Mouse (Mus musculus) G1E (cell line): Measurements from ENCODE around the gene Grik5.

Source experiments
- CTCF ChIP-seq: IDR thresholded peaks from 2 replicates; pipeline ENCODE4 v1.5.1; 2012; ENCODE audit warnings: low read depth, low read length, inconsistent platforms, mixed read lengths
- GATA1 ChIP-seq: IDR thresholded peaks from 2 replicates; pipeline ENCODE4 v1.6.1; 2012; ENCODE audit warnings: borderline replicate concordance, low read length, inconsistent platforms, mixed read lengths
- POLR2AphosphoS5 ChIP-seq: IDR thresholded peaks from 2 replicates; pipeline ENCODE4 v1.6.1; 2012; ENCODE audit warnings: low read depth, low read length, inconsistent platforms; ENCODE audit not compliant: insufficient replicate concordance
- TAL1 ChIP-seq: conservative IDR thresholded peaks from 2 replicates; pipeline ENCODE4 v1.6.1; 2012; ENCODE audit warnings: low read depth, low read length, inconsistent platforms, mixed read lengths

- TF ChIP-seq GATA1, result no peak
- no peak for TF ChIP-seq CTCF
- TF ChIP-seq TAL1, result no peak
- no peak for TF ChIP-seq POLR2AphosphoS5
These were observed 37.2 kb upstream of the Grik5 start for GRCm38 (mm10) chr7:25109355-25109754.
